Mouse (Mus musculus) liver, embryonic 11.5 days (tissue): ENCODE results near the gene Gm29582. TPM values are rescaled to one million over a fixed set of nuclear protein-coding genes. Genes with fewer than 3 reads are reported as not detected.
"Not testable (repeated sequence)": the region's sequence is repeated elsewhere in the genome, so short reads cannot be mapped to it uniquely, and the experiment has no call there.

Experiments used
- ATAC-seq: fragments of 200-750 bp; cut with Nextera tagmentation; replicated peaks from 2 replicates; pipeline ENCODE4 v1.8.0; 2017; ENCODE audit warnings: moderate number of reproducible peaks, mild to moderate bottlenecking, moderate TSS enrichment, moderate library complexity; ENCODE audit not compliant: low FRiP score
- DNase-seq: peaks from one replicate; pipeline ENCODE4 v3.0.0-alpha.2; 2017; ENCODE audit warnings: low spot score
- H3K27ac ChIP-seq: fragments of 300-500 bp; sonication (generic); 2 replicates; pipeline ENCODE4 v1.5.1; 2014; ENCODE audit warnings: mild to moderate bottlenecking, low read depth, low read length, control low read depth
- H3K27me3 ChIP-seq: fragments of 300-500 bp; sonication (generic); replicated peaks from 2 replicates; pipeline ENCODE4 v1.6.1; 2014; ENCODE audit warnings: low read length, mixed read lengths; ENCODE audit not compliant: control insufficient read depth, insufficient read depth
- H3K36me3 ChIP-seq: fragments of 300-500 bp; sonication (generic); 2 replicates; pipeline ENCODE4 v1.6.1; 2014; ENCODE audit warnings: mild to moderate bottlenecking, low read length, moderate library complexity, mixed read lengths; ENCODE audit not compliant: control insufficient read depth, insufficient read depth
- H3K4me1 ChIP-seq: fragments of 300-500 bp; sonication (generic); replicated peaks from 2 replicates; pipeline ENCODE4 v1.6.1; 2014; ENCODE audit warnings: low read length, mixed read lengths; ENCODE audit not compliant: control insufficient read depth, insufficient read depth
- H3K4me2 ChIP-seq: fragments of 300-500 bp; sonication (generic); 2 replicates; pipeline ENCODE4 v1.6.1; 2014; ENCODE audit warnings: mild to moderate bottlenecking, control low read depth, moderate library complexity
- H3K4me3 ChIP-seq: fragments of 300-500 bp; sonication (generic); 2 replicates; pipeline ENCODE4 v1.5.1; 2014; ENCODE audit warnings: low read depth, low read length, control low read depth
- H3K9ac ChIP-seq: fragments of 300-500 bp; sonication (generic); 2 replicates; pipeline ENCODE4 v1.6.1; 2014; ENCODE audit warnings: low read depth, low read length, control low read depth
- H3K9me3 ChIP-seq: fragments of 300-500 bp; sonication (generic); 2 replicates; pipeline ENCODE4 v1.6.1; 2016; ENCODE audit warnings: low read length, inconsistent platforms, mixed read lengths; ENCODE audit not compliant: control insufficient read depth
- WGBS: fragments of 180-500 bp; shearing (Covaris S2); extraction: QIAGEN DNeasy Blood & Tissue Kit; methylation state at CpG from one replicate; pipeline ENCODE4 v1.1.7; 2014; 5-methylcytosine and 5-hydroxymethylcytosine counted together
- polyA plus RNA-seq: library from polyadenylated mRNA; unstranded; fragments of >200 nt; fragmentation: Nextera tagmentation; extraction: Ambion mirVana; gene quantifications from 2 replicates; pipeline ENCODE4 v1.2.1, GENCODE M21; 2014

The Gm29582 gene
- not detected in 2 replicates for polyA plus RNA-seq

- not testable (repeated sequence) for ATAC-seq, H3K27ac ChIP-seq
- WGBS: no CpG with 5 or more reads among the region's 8 CpGs
Observed at GRCm38 (mm10) chrY:30738461-30738860, at the start of gene Gm29582. Gene Gm29582 (minus strand): TSS chrY:30738561.

More at GRCm38 (mm10) chrY:30738461-30738860, at the start of gene Gm29582:
- not testable (repeated sequence) for H3K9ac ChIP-seq, H3K9me3 ChIP-seq, H3K4me2 ChIP-seq, H3K4me3 ChIP-seq, DNase-seq, H3K36me3 ChIP-seq, H3K27me3 ChIP-seq, H3K4me1 ChIP-seq
